Mouse (Mus musculus) embryonic stem cell, embryonic (primary cell): Measurements from ENCODE around the gene Ppara.
"Not testable (repeated sequence)": the region's sequence is repeated elsewhere in the genome, so short reads cannot be mapped to it uniquely, and the experiment has no call there.

Experiments
- CTCF ChIA-PET, 4 experiments: fragments of 300-600 bp in 2 of 4; fragments of 350-600 bp in 2 of 4; sonication (Branson Sonifier 250); formaldehyde crosslinking; loops; one replicate each; lab custom pipeline; 2022; ENCODE audit warnings: inconsistent platforms in 2 of 4; lab: Charles Lee
- POLR2A ChIA-PET, 4 experiments: fragments of 300-600 bp in 2 of 4; fragments of 350-600 bp in 2 of 4; sonication (Branson Sonifier 250); formaldehyde crosslinking; loops; one replicate each; lab custom pipeline; 2022; ENCODE audit warnings: antibody characterized with exemption in 4 of 4, inconsistent platforms in 1 of 4; lab: Charles Lee

Gene Ppara

DNA sequence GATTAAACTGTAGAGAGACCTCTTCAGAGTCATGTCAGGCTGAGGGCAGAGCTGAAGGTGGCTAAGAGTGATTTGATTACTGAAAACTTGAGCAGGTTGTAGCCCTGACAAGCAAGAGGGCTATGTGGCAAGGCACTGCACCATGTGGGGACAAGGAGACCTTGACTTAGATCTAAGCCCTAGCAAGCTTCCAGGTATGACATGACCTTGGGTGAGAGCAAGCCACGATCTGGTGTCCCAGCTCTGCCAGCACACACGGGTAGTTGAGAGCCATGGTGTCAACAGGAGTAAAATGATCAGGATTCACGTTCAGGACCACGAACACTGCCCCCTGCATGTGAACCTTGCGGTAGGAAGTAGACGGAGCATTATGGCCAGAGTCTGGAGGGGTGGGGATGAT, 20.4 kb downstream of the Ppara start:
- CTCF ChIA-PET = no interaction called here
- POLR2A ChIA-PET = interaction anchor here in 1 of 4 experiments (1.0 kb wide), 1 partner anchor 8 kb away, joined by 3 read pairs; no protein-coding TSS in a partner anchor

DNA sequence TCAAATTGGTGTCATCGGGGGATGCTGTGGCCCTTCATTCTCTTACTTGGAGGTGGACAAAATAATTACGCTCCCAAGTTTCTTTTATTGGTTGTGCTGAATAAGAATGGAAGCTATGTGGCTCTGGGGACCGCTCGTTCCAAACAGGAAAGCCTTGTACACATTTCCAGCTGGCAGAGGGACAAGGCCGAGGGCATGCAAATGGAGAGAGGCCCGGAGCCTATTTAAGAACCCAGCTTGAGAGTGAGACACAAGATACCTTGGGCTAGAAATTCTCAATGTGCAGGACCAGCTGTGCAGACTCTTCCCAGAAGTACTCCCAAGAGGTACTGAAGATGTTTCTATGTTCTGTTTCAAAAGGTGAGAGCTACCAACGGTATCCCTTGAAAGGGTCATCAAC, 21.8 kb downstream of the Ppara start:
- CTCF ChIA-PET = interaction anchor here in 3 of 4 experiments (0.6 to 1.1 kb wide), 3 partner anchors 84 to 270 kb away, joined by 3 to 4 read pairs (median 4); no protein-coding TSS in a partner anchor
- POLR2A ChIA-PET = no interaction called here

DNA sequence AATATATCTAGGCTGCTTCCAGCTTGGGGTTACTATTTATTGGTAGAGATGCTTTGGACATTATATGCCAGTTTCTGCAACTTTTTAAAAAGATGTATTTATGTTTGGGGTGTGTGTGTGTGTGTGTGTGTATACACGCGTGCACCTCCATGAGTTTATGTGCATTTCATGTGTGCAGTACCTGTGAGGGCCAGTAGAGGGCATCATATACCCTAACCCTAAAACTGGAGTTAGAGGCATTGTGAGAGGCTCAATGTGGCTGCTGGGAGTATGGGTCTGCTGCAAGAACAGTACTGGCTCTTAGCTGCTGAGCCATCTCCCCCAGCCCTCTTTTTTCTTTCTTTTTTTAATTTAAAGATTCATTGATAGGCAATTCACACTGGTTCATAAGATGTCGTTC, 23.0 kb downstream of the Ppara start:
- POLR2A ChIA-PET = interaction anchor here in 1 of 4 experiments (0.7 kb wide), 1 partner anchor 233 kb away, joined by 3 read pairs; no protein-coding TSS in a partner anchor
- CTCF ChIA-PET = interaction anchor here in 3 of 4 experiments (0.6 to 1.1 kb wide), 5 partner anchors 46 to 189 kb away, joined by 3 to 5 read pairs (median 3); no protein-coding TSS in a partner anchor

DNA sequence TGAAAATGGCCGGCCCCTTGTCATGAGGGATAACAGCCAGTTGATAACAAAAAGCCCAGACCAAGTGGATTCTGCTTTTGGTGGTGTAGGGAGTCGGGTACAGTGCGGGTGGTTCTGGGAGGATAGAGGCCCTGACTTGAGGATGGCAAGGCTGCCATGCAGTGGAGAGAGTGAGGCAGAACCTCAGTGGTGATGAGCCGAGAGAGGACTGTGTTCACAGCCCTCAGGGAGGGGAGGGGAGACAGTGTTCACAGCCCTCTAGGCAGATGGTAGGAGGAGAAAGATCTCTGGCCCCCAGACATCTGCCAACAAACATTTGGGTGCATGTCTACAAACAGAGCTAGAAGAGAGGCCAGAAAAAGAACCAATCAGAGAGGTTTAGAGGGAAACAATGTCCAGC, 28.0 kb downstream of the Ppara start:
- POLR2A ChIA-PET = interaction anchor here in 1 of 4 experiments (0.9 kb wide), 1 partner anchor 8 kb away, joined by 3 read pairs; no protein-coding TSS in a partner anchor
- CTCF ChIA-PET = no interaction called here

DNA sequence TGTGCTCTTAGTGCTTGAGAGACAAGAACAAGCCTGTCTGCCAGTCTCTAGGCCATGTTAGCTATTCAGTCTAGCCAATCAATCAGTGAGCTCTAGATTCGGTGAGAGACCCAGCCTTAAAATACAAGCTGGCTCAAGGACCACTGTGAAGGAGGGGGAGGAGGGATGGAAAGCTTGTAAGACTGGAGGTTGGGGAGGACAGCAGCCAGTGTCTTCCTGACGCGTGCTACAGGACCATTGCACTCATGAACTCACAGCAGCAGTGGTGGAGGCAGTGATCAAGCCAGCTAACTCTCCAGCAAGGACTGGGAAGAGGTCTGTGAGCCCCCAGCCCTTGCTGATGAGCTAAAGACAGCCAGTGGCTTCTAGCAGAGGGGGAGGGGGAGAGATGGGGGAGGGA, 30.2 kb downstream of the Ppara start:
- ChIA-PET POLR2A (interaction anchor here in 2 of 4 experiments (0.5 to 0.6 kb wide), 2 partner anchors 284 to 353 kb away, joined by 3 to 5 read pairs; no protein-coding TSS in a partner anchor), CTCF (no interaction called here)

DNA sequence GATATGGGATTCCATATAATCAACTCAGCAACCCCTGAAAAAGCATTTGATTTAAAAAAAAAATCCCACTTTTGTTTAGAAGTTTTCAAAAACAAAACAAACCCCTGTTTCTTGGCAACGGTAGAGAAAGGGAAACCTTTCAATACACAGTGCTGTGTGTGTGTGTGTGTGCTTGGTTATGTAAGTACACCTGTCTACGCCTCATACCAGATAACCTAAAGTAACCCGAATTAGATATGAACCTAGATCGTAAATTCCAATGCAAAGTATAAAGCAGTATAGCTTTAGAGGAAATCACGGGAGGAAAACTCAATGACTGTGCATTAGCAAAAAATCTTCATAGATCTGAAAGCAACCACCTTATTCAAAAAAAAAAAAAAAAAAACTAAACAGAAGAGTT, 31.9 kb downstream of the Ppara start:
- ChIA-PET CTCF (interaction anchor here in 2 of 4 experiments (0.6 kb wide), 2 partner anchors 164 to 451 kb away, joined by 3 read pairs; no protein-coding TSS in a partner anchor), POLR2A (interaction anchor here in 1 of 4 experiments (0.6 to 0.7 kb wide), 3 partner anchors 405 to 517 kb away, joined by 3 read pairs; no protein-coding TSS in a partner anchor)

DNA sequence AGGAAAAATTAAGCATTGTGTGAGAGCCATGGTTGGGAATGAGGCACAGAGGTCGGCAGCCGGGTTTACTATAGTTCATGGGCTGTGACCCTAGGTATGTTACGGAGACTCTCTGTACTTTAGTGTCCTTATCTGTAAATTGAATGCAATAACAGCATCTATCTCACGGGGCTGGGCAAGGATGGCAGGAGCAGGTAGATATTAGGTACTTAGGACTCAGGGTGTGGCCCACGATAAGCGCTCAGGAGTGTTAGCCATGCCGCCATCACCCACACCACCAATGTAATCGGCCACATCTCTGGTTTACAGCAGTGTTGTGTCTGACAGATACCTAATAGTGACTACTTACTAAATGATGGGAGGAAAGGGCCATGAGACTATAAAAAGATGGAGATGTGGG, 34.2 kb downstream of the Ppara start:
- ChIA-PET POLR2A (no interaction called here), CTCF (no interaction called here)

DNA sequence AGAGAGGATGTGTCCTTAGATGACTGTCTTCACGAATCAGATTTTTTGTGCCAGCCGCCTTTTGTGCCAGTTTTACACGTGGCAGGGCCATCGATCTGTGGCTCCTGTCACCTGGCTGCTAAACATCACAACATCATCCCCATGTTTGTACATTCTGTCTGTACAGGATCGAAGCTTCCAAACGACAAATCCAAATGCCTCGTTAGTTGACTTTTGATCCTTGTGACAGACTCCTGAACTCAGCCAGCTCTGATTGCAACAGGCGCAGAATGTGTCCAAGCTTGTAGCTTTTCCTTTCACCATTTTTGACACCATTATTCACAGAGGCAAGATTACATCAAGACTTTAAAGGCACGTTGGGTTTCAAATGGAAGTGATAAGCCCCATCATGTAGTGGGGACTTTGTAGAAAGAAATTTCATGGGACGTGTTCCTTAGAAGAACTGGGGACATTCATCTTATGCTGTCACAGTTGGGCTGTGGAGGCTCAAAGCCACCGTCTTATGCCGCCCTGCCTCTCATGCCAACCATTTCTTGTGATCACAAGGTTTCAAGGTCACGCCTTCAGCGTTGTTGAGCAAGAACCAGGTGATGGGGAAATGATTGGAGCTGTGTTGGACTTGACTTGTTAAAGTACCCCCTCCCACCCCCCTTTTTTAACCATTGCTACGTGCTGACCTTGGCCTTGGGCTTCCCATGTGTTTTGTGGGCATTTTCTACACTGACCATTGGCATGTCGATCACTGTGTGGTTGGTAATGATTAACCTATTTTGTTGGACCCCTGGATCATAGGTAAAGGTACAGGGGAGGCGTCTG, 36.7 kb downstream of the Ppara start:
- CTCF ChIA-PET = no interaction called here
- POLR2A ChIA-PET = interaction anchor here in 2 of 4 experiments (0.5 to 1.3 kb wide), 3 partner anchors 23 to 419 kb away, joined by 3 read pairs; partner anchors contain the start of gene Ttc38 (in 1 of the 2)

DNA sequence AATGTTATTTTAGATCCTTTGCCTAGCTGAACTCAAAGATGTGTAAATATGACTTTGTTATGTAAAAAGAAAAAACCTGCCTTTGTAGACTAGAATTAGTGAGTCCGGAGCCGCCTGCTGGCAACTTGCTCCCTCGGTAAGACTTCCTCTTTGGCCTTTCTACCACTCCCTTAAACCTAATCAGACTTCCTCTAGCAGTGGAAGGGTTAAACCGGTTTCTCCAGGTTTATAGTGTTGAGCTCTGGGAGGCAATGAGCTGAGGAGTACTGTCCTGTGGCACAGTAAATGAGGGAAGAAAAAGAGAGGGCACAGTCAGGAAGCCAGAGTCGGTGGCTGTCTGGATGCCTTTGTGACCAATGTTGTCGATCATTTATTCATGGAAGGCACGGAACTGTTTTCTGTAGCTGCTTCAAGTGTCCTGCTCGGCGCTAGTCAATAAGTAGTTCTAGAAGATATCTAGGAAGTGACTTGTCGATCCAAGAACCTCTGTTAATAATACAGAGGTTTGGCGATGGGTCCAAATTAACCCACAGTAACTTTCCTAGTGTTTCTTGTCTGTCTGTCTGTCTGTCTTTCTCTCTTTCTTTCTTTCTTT, 37.5 kb downstream of the Ppara start:
- CTCF ChIA-PET = interaction anchor here in 1 of 4 experiments (1.2 kb wide), 1 partner anchor 173 kb away, joined by 3 read pairs; no protein-coding TSS in a partner anchor
- POLR2A ChIA-PET = interaction anchor here in 1 of 4 experiments (0.5 to 1.3 kb wide), 2 partner anchors 59 to 419 kb away, joined by 3 read pairs; partner anchors contain the start of gene Ttc38

DNA sequence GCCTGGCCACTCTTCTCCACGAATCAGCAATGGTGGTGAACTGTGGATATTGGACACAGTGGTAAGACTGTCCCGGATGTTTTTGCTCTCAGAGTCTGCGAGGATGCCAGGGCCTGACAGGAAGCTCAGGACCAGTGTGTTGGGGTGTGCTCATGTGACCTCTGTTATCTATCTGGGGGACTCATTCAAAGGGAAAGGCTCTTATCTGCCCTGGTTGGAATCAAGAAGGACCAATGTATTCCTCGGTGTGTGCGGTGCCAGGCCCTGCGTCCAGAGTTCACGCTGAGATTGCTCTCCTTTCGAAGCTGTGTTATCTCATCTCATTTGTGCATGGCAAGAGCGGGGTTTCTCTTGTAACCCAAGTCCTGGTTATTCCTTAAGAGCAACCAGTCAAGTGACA, 39.6 kb downstream of the Ppara start:
- POLR2A ChIA-PET = no interaction called here
- CTCF ChIA-PET = interaction anchor here in 1 of 4 experiments (1.5 kb wide), 1 partner anchor 66 kb away, joined by 3 read pairs; no protein-coding TSS in a partner anchor

DNA sequence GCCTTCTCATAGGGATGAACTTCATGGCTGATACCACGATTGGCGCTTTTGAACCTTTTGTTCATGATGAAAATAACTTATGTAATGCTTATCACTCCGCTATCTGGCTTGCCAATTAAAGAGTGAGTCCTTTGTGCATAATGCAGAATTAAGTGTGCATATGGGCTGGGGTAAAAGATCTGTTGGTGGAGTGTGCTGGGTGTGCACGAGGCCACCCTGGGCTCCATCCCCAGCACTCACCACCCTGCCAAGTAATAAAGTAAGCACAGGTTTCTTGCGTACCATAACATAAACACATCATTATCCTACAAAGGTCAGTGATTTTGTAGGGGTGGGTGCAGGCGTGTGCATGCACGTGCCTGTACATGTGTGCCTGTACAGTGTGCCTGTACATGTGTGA, 40.2 kb downstream of the Ppara start:
- ChIA-PET CTCF (interaction anchor here in 1 of 4 experiments (1.5 kb wide), 1 partner anchor 66 kb away, joined by 3 read pairs; no protein-coding TSS in a partner anchor), POLR2A (no interaction called here)

DNA sequence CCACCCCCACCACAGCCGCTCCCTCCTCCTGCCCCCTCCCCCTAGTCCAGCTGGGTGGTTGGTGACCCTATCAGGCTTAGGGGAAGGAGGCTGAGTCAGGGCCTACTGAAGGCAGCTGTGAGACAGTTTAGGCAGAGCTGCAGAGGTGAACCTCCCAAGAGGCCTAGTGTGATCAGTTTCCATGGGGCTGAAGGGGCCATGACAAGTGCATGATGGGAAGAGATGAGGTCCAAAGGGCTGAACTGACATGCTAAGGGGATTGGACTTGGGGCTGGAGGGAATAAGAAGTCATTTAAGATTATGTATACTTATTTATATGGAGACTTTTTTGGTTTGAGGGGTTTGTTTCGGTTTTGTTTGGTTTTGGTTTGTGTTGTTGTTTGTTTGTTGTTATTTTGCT, 41.5 kb downstream of the Ppara start:
- ChIA-PET CTCF (no interaction called here), POLR2A (no interaction called here)

DNA sequence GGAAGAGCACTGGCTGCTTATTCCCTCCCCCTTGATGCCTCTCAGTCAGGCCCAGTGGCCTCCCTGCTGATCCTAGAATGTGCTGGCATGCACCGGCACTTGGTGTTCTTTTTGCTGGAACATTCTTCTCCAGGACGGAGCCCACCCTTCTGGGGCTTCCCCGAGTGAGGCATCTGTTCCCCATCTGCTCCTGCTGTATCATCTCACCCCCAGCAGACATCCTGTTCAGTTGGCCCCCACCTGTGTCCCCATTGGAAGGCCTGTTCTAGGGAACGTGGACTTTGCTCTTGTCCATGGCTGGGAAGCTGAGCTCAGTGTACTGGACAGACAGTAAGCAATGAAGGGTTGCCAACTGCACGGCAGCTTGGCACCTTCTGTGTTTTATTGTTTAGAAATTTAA, 42.0 kb downstream of the Ppara start:
- ChIA-PET POLR2A (no interaction called here), CTCF (interaction anchor here in 1 of 4 experiments (0.8 kb wide), 1 partner anchor 178 kb away, joined by 4 read pairs; no protein-coding TSS in a partner anchor)

DNA sequence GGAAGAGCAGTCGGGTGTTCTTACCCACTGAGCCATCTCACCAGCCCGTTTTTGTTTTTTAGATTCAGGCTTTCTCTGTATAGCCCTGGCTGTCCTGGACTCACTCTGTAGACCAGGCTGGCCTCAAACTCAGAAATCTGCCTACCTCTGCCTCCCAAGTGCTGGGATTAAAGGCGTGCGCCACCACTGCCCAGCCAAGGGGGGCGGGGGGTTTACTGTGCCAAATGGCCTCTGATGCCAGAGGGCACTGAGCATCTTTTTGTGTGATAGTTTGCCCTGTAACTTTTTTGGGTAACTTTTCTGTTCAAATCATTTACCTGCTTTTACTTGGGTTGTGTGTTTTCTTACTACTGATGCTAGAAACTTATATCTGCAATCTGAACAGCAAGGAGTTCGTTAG, 44.1 kb downstream of the Ppara start:
- POLR2A ChIA-PET = not testable (repeated sequence)
- CTCF ChIA-PET = interaction anchor here in 3 of 4 experiments (0.6 to 0.7 kb wide), 4 partner anchors 44 to 975 kb away, joined by 3 to 7 read pairs (median 5); partner anchors contain the start of gene Ppara (in 1 of the 3)

DNA sequence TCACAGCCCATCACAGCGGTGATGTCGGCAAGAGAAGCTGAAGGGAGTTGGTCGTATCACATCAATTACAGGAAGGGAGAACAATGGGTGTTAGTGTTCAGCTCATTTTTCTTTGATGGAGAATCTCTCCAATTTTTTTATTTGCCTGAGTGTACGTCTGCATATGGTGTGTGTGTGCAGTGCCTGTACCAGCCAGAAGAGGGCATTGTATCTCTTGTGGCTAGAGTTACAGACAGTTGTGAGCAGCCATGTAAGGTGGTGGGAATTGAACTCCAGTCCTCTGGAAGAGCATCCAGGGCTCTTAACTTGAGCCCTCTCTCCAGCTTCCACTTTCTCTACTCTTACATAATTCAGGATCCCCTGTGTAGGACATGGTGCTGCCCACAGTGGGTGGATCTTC, 48.4 kb downstream of the Ppara start:
- CTCF ChIA-PET = interaction anchor here in 3 of 4 experiments (0.6 to 1.3 kb wide), 5 partner anchors 66 to 1548 kb away, joined by 3 to 7 read pairs (median 3); no protein-coding TSS in a partner anchor
- POLR2A ChIA-PET = interaction anchor here in 1 of 4 experiments (0.6 to 0.7 kb wide), 2 partner anchors 30 to 313 kb away, joined by 3 read pairs; no protein-coding TSS in a partner anchor

DNA sequence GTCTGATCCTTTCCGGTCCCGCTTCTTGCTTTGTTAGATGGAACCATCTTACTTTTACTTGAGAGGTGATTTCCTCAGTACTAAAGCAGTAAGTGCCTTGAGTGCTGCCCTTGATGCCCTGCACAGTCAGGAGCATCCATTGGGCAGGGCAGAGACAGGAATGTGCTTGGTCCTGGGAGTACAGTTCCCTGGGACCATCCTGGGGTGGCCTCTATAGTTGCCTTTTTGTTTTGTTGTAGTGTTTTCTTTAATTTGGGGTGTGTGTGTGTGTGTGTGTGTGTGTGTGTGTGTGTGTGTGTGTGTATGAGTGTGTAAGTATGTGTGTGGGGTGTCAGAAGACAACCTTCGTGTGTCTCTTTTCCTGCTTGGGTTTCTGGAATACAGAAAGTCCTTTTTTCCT, 49.6 kb downstream of the Ppara start:
- ChIA-PET CTCF (interaction anchor here in 1 of 4 experiments (1.1 kb wide), 1 partner anchor 57 kb away, joined by 3 read pairs; no protein-coding TSS in a partner anchor), POLR2A (no interaction called here)

DNA sequence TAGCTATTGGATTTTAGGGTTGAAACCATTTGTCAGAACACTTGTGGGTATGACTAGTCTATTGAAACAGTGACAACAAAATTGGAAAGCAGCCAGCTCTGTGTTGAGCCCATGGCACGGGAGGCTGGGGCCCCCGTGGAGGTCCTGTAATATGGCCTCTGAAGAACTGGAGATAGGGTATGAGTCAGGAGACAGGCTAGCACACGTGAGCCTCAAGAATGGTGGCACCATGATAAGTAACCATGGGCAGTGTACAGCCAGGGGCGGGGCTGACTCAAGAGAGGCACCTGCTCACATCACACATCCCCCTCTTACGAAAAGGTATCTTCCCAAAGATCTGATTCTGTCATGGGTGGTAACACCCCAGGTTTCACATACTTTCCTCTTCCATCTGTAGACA, 51.9 kb downstream of the Ppara start:
- POLR2A ChIA-PET = interaction anchor here in 1 of 4 experiments (1.6 kb wide), 1 partner anchor 25 kb away, joined by 4 read pairs; the partner anchor contains the start of gene Cdpf1
- CTCF ChIA-PET = no interaction called here

DNA sequence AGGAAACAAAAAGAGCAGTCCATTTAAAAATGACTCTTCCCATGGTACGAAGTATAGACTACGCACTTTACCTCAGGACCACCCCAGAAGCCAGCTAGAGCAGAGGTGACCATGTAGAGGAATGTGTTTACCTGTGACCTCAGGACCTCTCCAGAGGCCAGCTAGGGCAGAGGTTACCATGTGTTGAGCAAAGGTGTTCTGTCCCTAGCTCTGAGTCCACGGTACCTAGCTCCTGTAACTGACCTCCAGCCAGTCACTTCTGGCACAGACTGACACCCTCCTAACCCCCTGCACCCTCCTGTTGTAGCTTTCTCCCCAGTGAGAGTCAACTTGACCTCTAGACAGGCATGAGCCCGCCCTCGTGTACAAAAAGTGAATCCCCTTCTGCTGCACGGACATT, 52.7 kb downstream of the Ppara start:
- POLR2A ChIA-PET = interaction anchor here in 1 of 4 experiments (1.6 kb wide), 1 partner anchor 24 kb away, joined by 4 read pairs; the partner anchor contains the start of gene Cdpf1
- CTCF ChIA-PET = no interaction called here

DNA sequence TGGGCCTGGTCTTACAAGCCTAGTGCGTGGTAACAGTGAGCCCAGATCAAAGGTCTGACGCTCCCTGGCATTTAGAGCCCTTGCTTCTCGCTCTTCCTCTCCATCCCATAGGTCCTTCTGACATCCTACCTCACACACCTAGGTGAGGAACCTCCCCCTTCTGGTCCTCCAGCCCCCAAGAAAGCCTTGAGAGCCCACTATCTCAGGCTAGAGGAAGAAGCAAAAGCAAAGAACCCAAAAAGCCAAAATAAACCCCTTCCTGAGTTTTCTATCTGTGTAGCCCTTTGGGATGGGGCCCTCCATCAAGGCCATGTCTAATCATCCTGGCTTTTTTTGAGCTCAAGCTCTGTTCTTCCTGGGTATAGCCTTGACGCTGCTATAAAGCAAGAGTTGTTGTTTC, 53.3 kb downstream of the Ppara start:
- POLR2A ChIA-PET = interaction anchor here in 2 of 4 experiments (1.3 to 1.6 kb wide), 2 partner anchors 23 to 24 kb away, joined by 4 to 8 read pairs; partner anchors contain the start of gene Cdpf1 (in 2 of the 2)
- CTCF ChIA-PET = no interaction called here
